Mouse (Mus musculus): ENCODE measurements around the gene Hsd17b6.

- TF ChIP-seq GATA1 (IDR thresholded peaks at IDR 0.05; ENCODE audit: low read length): no peak
- TF ChIP-seq TAL1 (IDR thresholded peaks at IDR 0.05; ENCODE audit: low read length): no peak
These were observed 23.4 kb upstream of the Hsd17b6 start for GRCm38 (mm10) chr10:128030860-128031259.

Data from erythroblast, embryonic 14.5 days (primary cell).